Mouse (Mus musculus) hematopoietic stem cell, adult 5-6 weeks (primary cell): Measurements from ENCODE around the gene 1700001C19Rik. TPM values are rescaled to one million over a fixed set of nuclear protein-coding genes. Genes with fewer than 3 reads are reported as not detected.

ENCODE experiments used
- ATAC-seq, 2 experiments: fragments of 125-278 bp in 1 of 2; replicated peaks in 1 of 2; 2 replicates each; pipeline ENCODE4 v1.8.0; 2016 to 2017; ENCODE audit warnings: inconsistent platforms in 2 of 2, mild to moderate bottlenecking in 2 of 2, moderate number of reproducible peaks in 2 of 2, low read depth in 1 of 2, moderate TSS enrichment in 1 of 2; ENCODE audit not compliant: low FRiP score in 2 of 2, poor library complexity in 2 of 2, severe bottlenecking in 2 of 2, insufficient read depth in 1 of 2, low TSS enrichment in 1 of 2
- total RNA-seq: library from RNA; stranded (forward); fragments of 172-1452, 232-1000 nt; gene quantifications from 2 replicates; pipeline ENCODE4 v1.2.3, GENCODE M21; 2017

1700001C19Rik gene
- total RNA-seq = 1.9 TPM in 2 replicates

DNA sequence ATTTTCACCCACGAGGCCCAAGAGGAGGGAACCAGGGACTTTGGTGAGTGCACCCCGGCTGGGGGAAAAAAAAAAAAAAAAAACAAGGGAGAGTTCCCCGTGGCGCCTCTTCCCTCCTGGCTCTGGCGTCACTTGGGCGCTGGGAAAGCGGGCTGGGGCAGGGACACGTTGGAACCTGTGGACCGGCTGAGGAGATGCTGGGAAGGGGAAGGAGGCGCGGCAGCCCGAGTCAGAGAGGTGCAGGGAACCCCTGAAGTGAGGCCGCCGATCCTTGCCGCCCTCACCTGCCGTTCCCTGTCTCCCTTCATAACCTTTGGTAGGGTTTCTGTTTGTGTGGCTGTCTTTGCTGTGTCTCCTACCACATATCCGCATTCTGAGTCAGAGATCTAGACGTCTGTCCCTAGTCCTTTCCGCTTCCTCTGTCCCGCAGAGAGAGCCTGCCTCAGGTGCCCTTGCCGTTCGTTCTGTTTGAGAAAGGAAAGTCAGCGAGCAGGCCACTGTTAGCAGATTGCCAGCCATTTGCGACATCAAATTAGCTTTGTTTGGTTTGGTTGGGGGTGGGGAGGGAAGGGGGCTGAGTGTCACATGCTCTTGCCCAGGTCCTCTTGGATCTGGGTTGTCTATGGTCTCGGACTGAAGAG is at the start of gene 1700001C19Rik:
Gene 1700001C19Rik (minus strand): TSS at position 470 of the 641 bp plus-strand sequence.
- ATAC-seq = 0 out of 4 replicates have a peak, but pooled peaks of 1 of the 2 experiments have one; percentile 17

DNA sequence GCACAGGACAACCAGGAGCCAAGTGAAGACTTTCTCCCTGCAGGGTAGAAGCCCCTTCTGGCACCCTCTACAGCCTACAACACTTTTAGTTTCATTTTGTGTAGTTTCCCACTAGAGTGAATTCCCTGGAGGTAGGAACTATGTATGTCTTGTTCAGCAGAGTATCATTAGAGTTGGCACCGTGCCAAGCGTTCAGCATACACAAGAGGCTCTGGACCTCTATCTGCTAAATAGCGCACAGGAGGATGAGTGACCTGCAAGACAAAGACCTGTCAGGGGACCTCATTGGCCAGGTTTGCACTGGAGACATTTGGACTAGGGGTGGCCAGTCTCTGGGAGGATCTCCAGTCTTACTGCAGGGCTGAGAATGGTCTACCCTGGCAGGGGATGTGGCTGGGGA is 48.6 kb upstream of the 1700001C19Rik start:
- no peak for ATAC-seq

DNA sequence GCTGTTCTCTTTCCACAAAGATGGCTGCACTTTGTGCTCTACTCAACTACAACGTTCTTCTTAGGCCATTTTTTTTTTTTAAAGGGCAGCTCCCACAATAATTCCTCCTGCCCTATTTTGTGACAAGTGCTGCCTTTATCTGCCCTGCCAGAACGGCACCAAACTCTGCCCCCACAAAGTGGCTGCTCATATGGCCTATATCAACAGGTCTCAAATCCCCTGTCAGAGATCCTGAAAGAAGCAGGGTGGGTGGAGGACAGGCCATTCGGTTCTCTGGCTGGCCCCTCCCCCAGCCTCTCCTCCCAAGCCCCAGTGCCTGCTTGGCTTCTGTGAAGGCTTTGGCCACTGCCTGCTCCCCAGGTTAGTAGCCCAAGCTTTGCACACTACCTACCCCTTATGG is 47.8 kb upstream of the 1700001C19Rik start:
- no peak for ATAC-seq

DNA sequence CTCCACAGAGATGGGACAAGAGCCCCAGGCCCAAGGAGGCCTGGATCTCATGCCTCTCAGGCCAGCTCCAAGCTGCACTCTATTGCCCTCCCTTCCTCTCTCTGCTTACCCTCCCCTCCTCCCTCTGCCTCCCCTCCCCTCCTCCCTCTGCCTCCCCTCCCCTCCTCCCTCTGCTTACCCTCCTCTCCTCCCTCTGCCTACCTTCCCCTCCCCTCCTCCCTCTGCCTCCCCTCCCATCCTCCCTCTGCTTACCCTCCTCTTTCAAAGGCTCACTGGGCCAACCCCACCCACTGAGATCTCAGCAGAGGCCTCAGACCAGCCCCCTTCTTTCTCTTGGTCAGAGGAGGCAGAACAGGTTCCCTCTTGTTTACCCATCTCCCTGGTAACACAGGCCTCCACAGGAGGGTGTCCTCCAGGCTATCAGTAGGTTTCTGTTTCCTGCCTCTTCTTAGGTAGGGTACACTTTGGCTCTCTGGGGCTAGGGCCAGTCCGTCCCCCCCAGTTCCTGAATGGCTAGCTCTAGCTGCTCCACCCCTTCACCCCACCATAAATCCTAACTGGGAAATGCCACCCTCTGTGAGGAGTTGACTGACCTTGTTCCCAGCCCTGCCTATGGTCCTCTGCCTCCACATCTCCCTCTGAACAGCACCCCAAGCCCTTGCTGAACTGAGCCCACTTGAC is 47.2 kb upstream of the 1700001C19Rik start:
- ATAC-seq = peak; percentile 82 to 84

DNA sequence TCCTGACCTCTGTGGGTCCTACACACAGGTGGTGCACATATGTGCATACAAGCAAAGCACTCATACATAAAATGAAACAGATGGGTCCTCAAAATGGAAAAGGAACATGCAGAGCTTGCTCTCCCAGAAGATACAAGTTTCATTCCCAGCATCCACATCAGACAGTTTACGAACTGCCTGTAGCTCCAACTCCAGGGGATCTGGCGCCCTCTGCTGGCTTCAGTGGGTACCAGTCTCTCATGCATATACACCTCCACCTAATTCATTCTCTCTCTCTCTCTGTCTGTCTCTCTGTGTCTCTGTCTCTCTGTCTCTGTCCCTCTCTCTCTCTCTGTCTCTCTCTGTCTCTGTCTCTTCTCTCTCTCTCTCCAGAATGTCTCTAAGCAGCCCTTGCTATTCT is 45.2 kb upstream of the 1700001C19Rik start:
- 0 out of 4 replicates have a peak, but pooled peaks of 1 of the 2 experiments have one; percentile 34 for ATAC-seq

DNA sequence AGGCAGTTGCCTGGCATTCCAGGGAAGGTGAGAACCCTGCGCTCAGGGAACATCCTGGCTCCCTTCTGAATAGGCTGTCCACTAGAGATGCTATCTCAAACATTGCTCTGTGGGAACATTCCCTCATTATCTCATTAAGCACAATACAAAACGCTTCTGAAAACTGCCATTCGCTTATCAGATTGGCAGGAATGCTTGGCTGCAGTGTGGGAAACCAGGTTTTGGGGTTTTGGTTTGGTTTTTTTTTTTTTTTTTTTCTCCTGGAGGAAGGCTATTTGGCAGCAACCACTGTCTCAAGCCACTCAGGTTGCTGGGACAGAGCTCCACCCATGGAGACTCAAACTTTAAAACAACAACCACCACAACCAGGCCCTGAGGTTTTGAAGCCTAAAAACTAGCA is 42.7 kb upstream of the 1700001C19Rik start:
- ATAC-seq = no peak

DNA sequence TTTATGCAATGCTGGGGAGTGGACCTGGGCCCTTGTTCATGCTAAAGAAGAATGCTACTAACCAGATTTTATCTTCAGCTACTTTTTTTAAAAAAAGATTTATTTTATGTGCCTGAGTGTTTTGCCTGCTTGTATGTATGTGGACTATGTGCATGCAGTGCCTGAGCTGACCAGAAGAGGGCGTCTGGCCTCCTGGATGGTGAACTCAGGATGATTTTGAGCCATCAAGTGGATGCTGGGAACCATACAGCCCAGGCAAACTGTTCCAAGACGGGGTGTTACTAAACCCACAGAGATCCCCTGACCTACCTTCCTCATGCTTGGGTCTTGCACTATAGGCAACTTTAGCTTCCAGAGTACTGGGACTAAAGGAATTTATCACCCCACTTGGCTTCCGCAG is 38.5 kb upstream of the 1700001C19Rik start:
- no peak for ATAC-seq

DNA sequence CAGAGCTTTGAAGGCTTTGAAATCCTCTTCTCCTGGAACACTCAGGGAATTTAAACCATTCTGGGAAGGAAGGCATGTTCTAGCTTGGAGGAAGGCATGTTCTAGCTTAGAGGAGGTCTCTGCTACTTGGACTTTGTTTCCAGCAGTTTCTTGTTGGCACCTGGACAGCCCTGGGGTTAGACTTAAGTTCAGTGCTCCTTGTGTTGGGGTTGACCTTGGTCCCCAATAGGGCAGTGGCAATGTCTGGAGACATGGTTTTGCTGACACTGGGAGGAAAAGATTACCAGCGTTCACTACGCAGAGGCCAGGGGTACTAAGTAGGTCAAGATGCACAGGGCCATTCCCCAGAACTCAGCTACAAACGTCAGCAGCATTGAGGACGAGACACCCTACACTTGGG is 38.0 kb upstream of the 1700001C19Rik start:
- ATAC-seq = no peak

- no peak for ATAC-seq
Observed at GRCm38 (mm10) chr17:47474250-47474649, 37.1 kb upstream of the 1700001C19Rik start.

DNA sequence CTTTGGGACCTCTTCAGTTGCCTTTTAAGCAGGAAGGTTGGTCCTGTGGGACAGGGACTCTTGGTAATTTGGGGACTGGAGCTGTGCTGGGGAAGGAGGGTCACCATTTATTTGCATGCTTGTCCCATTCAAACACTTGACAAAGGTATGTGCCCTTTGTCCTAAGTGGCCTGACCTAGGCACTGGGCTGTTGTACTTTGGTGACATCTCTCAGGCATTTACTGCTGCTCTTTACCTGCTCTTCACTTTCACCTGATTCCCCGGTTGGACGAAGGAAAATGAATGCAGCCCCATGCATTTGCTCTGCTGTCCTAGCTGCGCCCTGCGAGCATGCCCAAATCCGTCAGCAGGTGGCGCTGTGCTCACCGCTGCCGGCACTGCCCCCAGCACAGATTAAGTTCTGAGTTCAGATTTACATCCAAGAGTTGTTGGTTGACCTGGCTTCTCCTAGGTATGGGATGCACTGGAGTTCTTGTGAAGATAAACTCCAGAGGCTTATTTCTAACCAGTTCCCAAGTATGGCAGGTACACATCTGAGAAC is 36.3 kb upstream of the 1700001C19Rik start:
- ATAC-seq = peak; percentile 68 to 80; a peak in 2 of 4 replicates

- ATAC-seq = no peak
Observed at GRCm38 (mm10) chr17:47472435-47473350, 35.5 kb upstream of the 1700001C19Rik start.

GRCm38 (mm10) chr17:47470686-47471085 is 33.5 kb upstream of the 1700001C19Rik start:
- ATAC-seq = no peak

GRCm38 (mm10) chr17:47470121-47470520 is 32.9 kb upstream of the 1700001C19Rik start:
- ATAC-seq = no peak

DNA sequence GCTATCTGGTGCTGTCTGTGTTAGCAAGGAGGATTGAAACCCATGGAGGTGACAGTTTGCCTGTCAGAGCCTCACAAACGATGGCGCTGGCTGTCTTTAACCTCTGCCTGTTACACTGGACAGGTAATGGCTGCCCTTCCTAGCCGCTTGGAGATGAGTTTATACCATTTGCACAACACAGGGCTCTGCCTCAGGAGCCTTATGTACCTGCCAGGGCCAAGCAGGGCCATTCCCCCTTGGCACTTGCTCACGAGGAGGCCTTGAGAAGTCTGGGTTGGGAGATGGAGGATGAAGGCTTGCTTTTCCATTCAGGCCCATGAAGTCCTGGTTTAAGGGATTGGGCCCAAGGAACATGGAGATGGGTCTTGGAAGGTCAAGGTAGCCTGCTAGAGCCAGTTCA is 32.5 kb upstream of the 1700001C19Rik start:
- no peak for ATAC-seq

- no peak for ATAC-seq
Observed at GRCm38 (mm10) chr17:47468466-47468865, 31.3 kb upstream of the 1700001C19Rik start.

- no peak for ATAC-seq
Observed at GRCm38 (mm10) chr17:47468063-47468462, 30.9 kb upstream of the 1700001C19Rik start.

DNA sequence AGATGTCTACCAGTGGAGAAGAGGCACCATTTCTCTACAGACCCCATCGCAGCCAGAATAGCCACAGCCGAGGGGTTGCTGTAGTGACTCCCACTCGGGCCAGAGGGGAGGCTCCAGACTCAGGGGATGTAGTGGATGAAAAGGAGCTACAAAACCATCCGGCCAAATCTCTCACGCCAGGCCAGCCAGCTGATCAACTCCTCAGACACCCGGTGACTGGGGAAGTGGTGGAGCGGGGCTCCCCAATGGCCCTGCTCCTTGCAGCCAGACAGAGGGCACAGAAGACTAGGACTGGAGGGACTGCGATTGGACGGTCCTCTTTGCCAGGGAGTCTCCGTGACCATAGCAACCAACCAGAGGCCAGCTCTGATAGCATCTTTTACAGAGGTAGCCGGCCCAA is 30.5 kb upstream of the 1700001C19Rik start:
- no peak for ATAC-seq

GRCm38 (mm10) chr17:47466284-47466683 is 29.1 kb upstream of the 1700001C19Rik start:
- ATAC-seq = no peak
